Mouse (Mus musculus) lung, postnatal 10 days (tissue): ENCODE results near the gene Abl1.

Source experiments
- DNase-seq: peaks from one replicate; pipeline ENCODE4 v3.0.0; 2021

The Abl1 gene

DNA sequence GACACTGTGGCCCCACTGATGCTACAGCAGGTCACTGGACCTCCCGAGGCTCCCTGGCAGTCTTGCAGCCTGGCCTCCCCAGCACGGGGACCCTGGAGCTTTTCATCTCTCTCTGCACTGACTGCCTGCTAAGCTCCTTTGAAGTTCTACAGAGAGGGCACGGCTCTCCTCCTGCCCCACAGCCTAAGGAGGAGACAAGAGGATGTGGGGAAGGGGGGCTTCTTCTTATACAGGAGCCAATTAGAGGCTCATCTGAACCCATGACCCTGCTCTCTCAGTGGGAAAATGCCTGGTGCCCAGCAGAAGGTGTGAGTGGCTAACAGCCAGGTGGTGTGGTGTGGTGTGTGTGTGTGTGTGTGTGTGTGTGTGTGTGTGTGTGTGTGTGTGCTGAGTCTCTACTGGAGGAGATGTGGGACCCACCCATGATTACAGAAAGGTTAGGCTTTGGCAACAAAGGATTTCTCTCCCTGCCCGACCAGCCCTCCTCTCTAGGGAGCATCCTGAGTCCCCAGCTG, 140.2 kb downstream of the Abl1 start:
- DNase-seq, result no peak

- DNase-seq, result no peak
These were observed 147.9 kb downstream of the Abl1 start for GRCm38 (mm10) chr2:31836091-31836490.

DNA sequence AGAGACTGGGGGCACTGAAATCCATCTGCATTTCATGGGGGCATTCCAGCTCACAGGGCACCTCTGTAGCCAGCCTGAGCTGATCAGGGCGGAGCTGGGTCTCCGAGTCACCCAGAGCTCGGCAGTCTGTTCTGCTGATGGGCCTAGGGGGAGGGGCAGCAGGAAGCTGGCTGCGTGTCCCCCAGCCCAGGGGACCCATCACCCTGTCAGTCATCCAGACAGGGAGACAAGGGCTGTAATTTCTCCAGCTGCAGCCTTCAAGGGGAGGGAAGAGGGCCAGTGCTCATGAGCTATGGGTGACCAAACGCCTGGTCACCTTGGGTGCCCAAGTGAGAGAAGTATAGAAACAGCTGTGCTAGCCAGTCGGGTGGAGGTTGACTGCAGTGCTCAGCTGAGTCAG, 148.8 kb downstream of the Abl1 start:
- no peak for DNase-seq

DNA sequence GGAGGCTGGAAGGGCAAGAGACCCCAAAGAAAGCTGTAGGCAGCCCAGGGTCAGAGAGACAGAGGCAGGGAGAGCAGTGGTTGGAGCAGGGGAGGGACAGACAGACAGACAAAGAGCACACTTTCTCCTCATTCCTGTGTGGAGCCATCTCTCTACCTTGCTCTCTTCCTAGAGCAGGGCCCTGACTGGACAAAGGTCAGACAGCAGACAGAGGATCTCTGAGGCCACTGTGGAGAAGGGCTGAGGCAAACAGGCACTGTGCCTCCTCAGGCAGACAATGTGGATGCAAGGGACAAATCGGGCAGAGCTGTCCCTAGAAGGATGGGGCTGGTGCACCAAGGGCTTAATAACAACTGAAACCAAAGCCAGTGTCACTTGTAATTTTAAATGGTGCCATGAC, 150.7 kb downstream of the Abl1 start:
- no peak for DNase-seq

DNA sequence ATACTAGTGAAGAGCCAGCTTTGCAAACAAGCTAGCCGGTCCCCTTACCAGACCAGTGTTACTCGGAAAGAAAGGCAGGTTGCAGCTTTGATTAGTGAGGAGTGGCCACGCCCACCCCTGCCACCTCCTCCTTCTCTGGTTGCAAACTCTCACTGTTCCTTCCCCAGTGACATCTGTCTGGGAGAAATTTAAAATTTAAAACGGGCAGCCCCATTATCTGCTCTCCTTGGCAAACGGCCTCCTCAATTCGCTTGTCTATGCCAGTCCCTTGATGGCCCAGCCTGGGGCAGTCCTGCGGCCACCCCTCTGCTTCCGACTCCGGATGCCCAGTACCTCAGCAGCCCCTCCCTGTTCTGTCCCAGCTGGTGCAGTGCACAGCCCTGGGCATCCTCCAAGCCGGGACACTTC, 156.6 kb downstream of the Abl1 start:
- no peak for DNase-seq

GRCm38 (mm10) chr2:31845512-31845895, 157.3 kb downstream of the Abl1 start:
- no peak for DNase-seq

- peak; percentile 28 for DNase-seq
These were observed 157.9 kb downstream of the Abl1 start, which contains the start of gene Fibcd1 for GRCm38 (mm10) chr2:31845896-31846691. TSS of gene Fibcd1 (minus strand) at chr2:31846005.

GRCm38 (mm10) chr2:31846692-31847660, 158.8 kb downstream of the Abl1 start:
- no peak for DNase-seq

DNA sequence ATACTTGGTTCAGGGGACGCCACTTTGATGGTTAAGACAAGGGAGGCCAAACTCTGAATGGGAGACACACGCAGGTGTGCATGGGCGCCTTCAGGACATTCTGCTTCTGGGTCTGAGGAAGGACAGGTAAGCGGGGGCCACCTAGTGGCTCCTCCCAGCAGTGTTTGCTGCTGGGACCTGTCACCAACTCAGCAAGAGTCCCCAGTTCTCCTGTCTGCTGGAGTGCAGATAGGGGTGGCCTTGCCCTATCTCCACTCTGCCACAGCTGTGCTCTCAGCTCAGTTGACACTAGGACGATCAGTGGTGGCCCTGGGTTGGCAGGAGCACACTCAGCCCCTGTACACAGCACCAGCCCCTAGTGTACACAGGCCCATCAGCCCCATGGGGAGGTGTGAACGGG, 159.7 kb downstream of the Abl1 start:
- DNase-seq, result peak; percentile 30

DNA sequence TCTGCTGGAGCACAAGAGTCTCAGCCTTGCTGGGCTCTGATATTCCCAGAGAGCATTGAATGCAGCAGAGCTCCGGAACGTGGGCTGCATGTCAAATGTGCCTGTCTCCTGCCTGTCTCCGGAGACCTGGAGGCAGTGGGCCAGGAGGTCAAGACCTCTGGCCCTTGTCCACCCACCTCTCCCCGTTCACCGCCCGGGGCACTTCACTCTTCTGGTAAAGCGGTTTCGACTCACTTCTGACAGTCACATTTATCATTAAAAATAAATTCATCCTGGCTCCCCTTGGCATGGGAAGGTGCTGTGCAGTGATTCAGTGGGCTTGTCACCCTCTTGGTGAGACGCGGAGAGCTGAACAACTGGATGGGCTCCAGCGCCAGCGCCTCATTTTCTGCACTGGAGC, 162.0 kb downstream of the Abl1 start:
- no peak for DNase-seq
